Mouse (Mus musculus) heart, adult 2 months (tissue): ENCODE measurements around the gene Kdm2a. TPM values are rescaled to one million over a fixed set of nuclear protein-coding genes. Genes with fewer than 3 reads are reported as not detected.

ENCODE experiments used
- DNase-seq, 2 experiments: peaks; one replicate each; pipeline ENCODE4 v3.0.0; 2021
- H3K27ac ChIP-seq: fragments of 200-600 bp; 2 replicates; pipeline ENCODE4 v1.8.1; 2022
- H3K27me3 ChIP-seq: fragments of 200-500 bp; 2 replicates; pipeline ENCODE4 v1.6.1; 2012; ENCODE audit warnings: mild to moderate bottlenecking, low read length, inconsistent platforms, mixed read lengths; ENCODE audit not compliant: control insufficient read depth, insufficient read depth
- H3K36me3 ChIP-seq: fragments of 200-500 bp; 2 replicates; pipeline ENCODE4 v1.6.1; 2012; ENCODE audit warnings: low read length, inconsistent platforms; ENCODE audit not compliant: control insufficient read depth, insufficient read depth
- H3K4me1 ChIP-seq: fragments of 200-500 bp; 2 replicates; pipeline ENCODE4 v1.6.1; 2011; ENCODE audit warnings: low read length; ENCODE audit not compliant: control insufficient read depth, insufficient read depth
- H3K4me3 ChIP-seq: fragments of 200-600 bp; 2 replicates; pipeline ENCODE4 v1.8.1; 2022
- H3K79me2 ChIP-seq: fragments of 200-500 bp; replicated peaks from 2 replicates; pipeline ENCODE4 v1.6.1; 2012; ENCODE audit warnings: mild to moderate bottlenecking, inconsistent platforms, low read length, moderate library complexity, mixed read lengths; ENCODE audit not compliant: control insufficient read depth, insufficient read depth
- H3K9ac ChIP-seq: fragments of 200-500 bp; 2 replicates; pipeline ENCODE4 v1.6.1; 2012; ENCODE audit warnings: low read depth, mild to moderate bottlenecking, control low read depth, inconsistent platforms, low read length, mixed read lengths
- CTCF ChIP-seq: fragments of 200-600 bp; IDR thresholded peaks from 2 replicates; pipeline ENCODE4 v1.8.1; 2022; ENCODE audit warnings: antibody characterized with exemption, mild to moderate bottlenecking, moderate library complexity
- EP300 ChIP-seq: fragments of 200-500 bp; IDR thresholded peaks from 2 replicates; pipeline ENCODE4 v1.6.1; 2011; ENCODE audit warnings: low read depth, low read length, control low read depth; ENCODE audit not compliant: insufficient read depth
- POLR2A ChIP-seq: fragments of 200-500 bp; IDR thresholded peaks from 2 replicates; pipeline ENCODE4 v1.6.1; 2011; ENCODE audit warnings: mild to moderate bottlenecking, low read depth, low read length, control low read depth; ENCODE audit not compliant: insufficient read depth
- WGBS: fragments of 180-500 bp; shearing (Covaris S2); methylation state at CpG from one replicate; pipeline ENCODE4 v1.1.7; 2018; 5-methylcytosine and 5-hydroxymethylcytosine counted together
- intact Hi-C: fragments of 180-260 bp; cut with DNase I; formaldehyde crosslinking; loops from one replicate; pipeline ENCODE4 v1.15.1; 2025
- polyA plus RNA-seq: library from polyadenylated mRNA; depleted of rRNA; stranded (reverse); fragments of >200 nt; gene quantifications from 2 replicates; pipeline ENCODE4 v1.2.3, GENCODE M21; 2012
- total RNA-seq, 2 experiments: library from RNA; stranded (reverse); gene quantifications; 2 replicates each; pipeline ENCODE4 v1.2.3; 2021

The Kdm2a gene
- total and polyA plus RNA-seq, 3 experiments = 36.4 to 49.7 (median 38.6) TPM

- Histone ChIP-seq H3K27me3 (no peaks in the 10 kb centered on the region), H3K27ac (no peak overlapping the region), H3K79me2 (no peaks in the 10 kb centered on the region), H3K4me1 (peaks cover 4% of the 10 kb centered on the region; the same call in 1 of the 2 replicates), H3K9ac (no peak overlapping the region), H3K4me3 (no peak overlapping the region), H3K36me3 (no peaks in the 10 kb centered on the region)
- intact Hi-C loops = no loop called here
- no peak for DNase-seq
- 92% methylated on average over 1 of the region's 1 CpGs for WGBS
- TF ChIP-seq CTCF (no peak), POLR2A (no peak), EP300 (no peak)
Observed at GRCm38 (mm10) chr19:4434999-4435398, 36.9 kb upstream of the Kdm2a start.

- Histone ChIP-seq H3K4me1 (0 out of 2 replicates have a peak, but pooled peaks cover under 1% of the 10 kb centered on the region), H3K27ac (no peak overlapping the region), H3K27me3 (no peaks in the 10 kb centered on the region), H3K79me2 (no peaks in the 10 kb centered on the region), H3K36me3 (no peaks in the 10 kb centered on the region), H3K9ac (no peak overlapping the region), H3K4me3 (no peak overlapping the region)
- intact Hi-C loops = no loop called here
- WGBS = 82% methylated on average over 1 of the region's 1 CpGs
- TF ChIP-seq POLR2A = no peak
- TF ChIP-seq EP300 = no peak
- TF ChIP-seq CTCF = no peak
- DNase-seq = no peak
Observed at GRCm38 (mm10) chr19:4433756-4434155, 35.7 kb upstream of the Kdm2a start.

GRCm38 (mm10) chr19:4430091-4430620, 32.1 kb upstream of the Kdm2a start:
- Histone ChIP-seq H3K36me3 (no peaks in the 10 kb centered on the region), H3K27me3 (no peaks in the 10 kb centered on the region), H3K79me2 (no peaks in the 10 kb centered on the region), H3K4me1 (no peaks in the 10 kb centered on the region), H3K27ac (no peak overlapping the region), H3K4me3 (no peak overlapping the region), H3K9ac (no peak overlapping the region)
- intact Hi-C loops = no loop called here
- WGBS = 89% methylated on average over 4 of the region's 4 CpGs
- no peak for DNase-seq
- TF ChIP-seq POLR2A (no peak), CTCF (no peak), EP300 (no peak)

- TF ChIP-seq POLR2A (no peak), CTCF (peak; percentile 73)
- DNase-seq = no peak
- Histone ChIP-seq H3K79me2 (no peaks in the 10 kb centered on the region), H3K36me3 (no peaks in the 10 kb centered on the region), H3K4me1 (no peaks in the 10 kb centered on the region), H3K4me3 (no peak overlapping the region), H3K27ac (no peak overlapping the region), H3K9ac (no peak overlapping the region), H3K27me3 (no peaks in the 10 kb centered on the region)
- intact Hi-C loops = no loop called here
- 75% methylated on average over 19 of the region's 19 CpGs for WGBS
Observed at GRCm38 (mm10) chr19:4425610-4426366, 27.7 kb upstream of the Kdm2a start.

GRCm38 (mm10) chr19:4423021-4423420, 24.9 kb upstream of the Kdm2a start:
- Histone ChIP-seq H3K4me1 (no peaks in the 10 kb centered on the region), H3K4me3 (no peak overlapping the region), H3K9ac (no peak overlapping the region), H3K27ac (no peak overlapping the region), H3K36me3 (no peaks in the 10 kb centered on the region), H3K79me2 (no peaks in the 10 kb centered on the region), H3K27me3 (no peaks in the 10 kb centered on the region)
- no peak for DNase-seq
- WGBS = 78% methylated on average over 3 of the region's 3 CpGs
- intact Hi-C loops = no loop called here
- TF ChIP-seq CTCF = no peak
- TF ChIP-seq POLR2A = no peak
- no peak for TF ChIP-seq EP300

- 94% methylated on average over 3 of the region's 3 CpGs for WGBS
- H3K27ac ChIP-seq = no peak overlapping the region
- DNase-seq = no peak
- H3K36me3 ChIP-seq = no peaks in the 10 kb centered on the region
- H3K79me2 ChIP-seq = no peaks in the 10 kb centered on the region
- no peaks in the 10 kb centered on the region for H3K27me3 ChIP-seq
- TF ChIP-seq CTCF (no peak), POLR2A (no peak), EP300 (no peak)
- intact Hi-C loops = no loop called here
- H3K4me3 ChIP-seq = no peak overlapping the region
- no peaks in the 10 kb centered on the region for H3K4me1 ChIP-seq
- no peak overlapping the region for H3K9ac ChIP-seq
Observed at GRCm38 (mm10) chr19:4422581-4422980, 24.5 kb upstream of the Kdm2a start.
